Mouse (Mus musculus): ENCODE data around the gene Sez6l2.

DNA sequence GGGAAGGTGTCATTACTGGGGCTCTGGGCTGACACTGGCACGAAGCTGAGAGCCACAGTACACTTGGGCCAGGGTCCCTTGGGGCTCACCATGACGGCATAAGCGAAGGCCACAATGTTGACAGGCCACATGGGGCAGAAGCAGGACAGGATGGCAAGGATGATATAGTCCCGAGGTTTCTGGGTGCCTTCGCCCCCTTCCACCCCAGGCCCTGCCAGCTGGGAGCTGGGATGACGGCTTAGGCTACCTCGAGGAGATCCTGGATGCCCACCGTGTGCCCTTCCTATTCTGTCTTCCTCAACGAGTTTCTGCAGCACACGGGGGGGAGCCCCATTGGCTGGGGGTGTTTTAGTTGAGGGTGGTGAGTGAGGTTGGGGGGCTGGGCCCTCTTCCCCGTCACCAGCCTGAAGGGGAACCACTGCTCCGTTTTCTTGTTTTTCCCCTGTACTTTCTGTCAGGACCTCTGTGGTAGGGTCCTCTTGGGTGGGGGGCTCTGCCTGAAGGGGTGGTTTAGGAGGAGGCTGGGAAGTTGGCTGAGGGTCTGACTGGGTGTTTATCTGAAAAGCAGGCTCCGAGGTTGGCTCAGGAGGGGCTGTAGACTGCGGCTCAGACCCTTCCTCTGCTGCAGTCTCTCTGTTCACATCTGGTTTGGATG, 69.1 kb downstream of the Sez6l2 start:
- TF ChIP-seq CTCF (IDR thresholded peaks at IDR 0.05; ENCODE audit: low read depth, low read length), result no peak
- TF ChIP-seq GATA2 (IDR thresholded peaks at IDR 0.05; ENCODE audit: borderline replicate concordance, low read depth, low read length), result no peak
- no peak for TF ChIP-seq GATA1 (IDR thresholded peaks at IDR 0.05; ENCODE audit: borderline replicate concordance, low read length)
- no peak for TF ChIP-seq POLR2AphosphoS5 (IDR thresholded peaks at IDR 0.05; ENCODE audit: insufficient replicate concordance, low read depth, low read length)
- TF ChIP-seq TAL1 (conservative IDR thresholded peaks at IDR 0.05; ENCODE audit: low read depth, low read length), result no peak

All from G1E (cell line).